Mouse (Mus musculus) hindbrain, postnatal 0 days (tissue): ENCODE data around the gene Atxn2. TPM values are rescaled to one million over a fixed set of nuclear protein-coding genes. Genes with fewer than 3 reads are reported as not detected.

Source experiments
- ATAC-seq: fragments of 200-750 bp; cut with Nextera tagmentation; 2 replicates; pipeline ENCODE4 v1.8.0; 2017; ENCODE audit warnings: mild to moderate bottlenecking, moderate TSS enrichment, moderate library complexity
- DNase-seq: peaks from one replicate; pipeline ENCODE4 v3.0.0-alpha.2; 2015; ENCODE audit warnings: low spot score
- H3K27ac ChIP-seq: fragments of 300-500 bp; sonication (generic); 2 replicates; pipeline ENCODE4 v1.5.1; 2014; ENCODE audit warnings: mild to moderate bottlenecking
- H3K27me3 ChIP-seq: fragments of 300-500 bp; sonication (generic); 2 replicates; pipeline ENCODE4 v1.6.1; 2014; ENCODE audit warnings: low read length, mixed read lengths; ENCODE audit not compliant: insufficient read depth
- H3K36me3 ChIP-seq: fragments of 300-500 bp; sonication (generic); 2 replicates; pipeline ENCODE4 v1.6.1; 2014; ENCODE audit warnings: low read length, mixed read lengths; ENCODE audit not compliant: insufficient read depth
- H3K4me1 ChIP-seq: fragments of 300-500 bp; sonication (generic); 2 replicates; pipeline ENCODE4 v1.6.1; 2014; ENCODE audit warnings: antibody characterized with exemption, low read length, mixed read lengths; ENCODE audit not compliant: insufficient read depth
- H3K4me2 ChIP-seq: fragments of 300-500 bp; sonication (generic); 2 replicates; pipeline ENCODE4 v1.6.1; 2014; ENCODE audit warnings: low read depth, mild to moderate bottlenecking, low read length, moderate library complexity, mixed read lengths
- H3K4me3 ChIP-seq: fragments of 300-500 bp; sonication (generic); 2 replicates; pipeline ENCODE4 v1.5.1; 2014; ENCODE audit warnings: low read length
- H3K9ac ChIP-seq: fragments of 300-500 bp; sonication (generic); replicated peaks from 2 replicates; pipeline ENCODE4 v1.6.1; 2014; ENCODE audit warnings: mild to moderate bottlenecking, low read length, moderate library complexity, mixed read lengths
- H3K9me3 ChIP-seq: fragments of 300-500 bp; sonication (generic); 2 replicates; pipeline ENCODE4 v1.6.1; 2016; ENCODE audit warnings: low read length, mixed read lengths
- CTCF ChIP-seq: IDR thresholded peaks from 2 replicates; pipeline ENCODE4 v1.5.1; 2016; ENCODE audit warnings: antibody characterized with exemption, control low read depth, low read depth
- WGBS: fragments of 180-500 bp; shearing (Covaris S2); extraction: QIAGEN DNeasy Blood & Tissue Kit; methylation state at CpG from one replicate; pipeline ENCODE4 v1.1.7; 2014; 5-methylcytosine and 5-hydroxymethylcytosine counted together
- polyA plus RNA-seq: library from polyadenylated mRNA; unstranded; fragments of >200 nt; fragmentation: Nextera tagmentation; extraction: Ambion mirVana; gene quantifications from 2 replicates; pipeline ENCODE4 v1.2.1, GENCODE M21; 2015
- total RNA-seq: library from RNA; depleted of rRNA; stranded (reverse); fragments of >200 nt; gene quantifications from 2 replicates; pipeline ENCODE4 v1.2.3, GENCODE M21; 2014

Atxn2 gene
- total and polyA plus RNA-seq, 2 experiments from 2014 or later = 83.5 to 118 TPM

GRCm38 (mm10) chr5:121759921-121760320 lies 48.8 kb downstream of the Atxn2 start:
- no peak overlapping the region for H3K27ac ChIP-seq
- TF ChIP-seq CTCF = no peak
- H3K9ac ChIP-seq = no peak overlapping the region
- WGBS = 80% methylated on average over 4 of the region's 4 CpGs
- ATAC-seq (no peak), DNase-seq (no peak)
- no peaks in the 10 kb centered on the region for H3K9me3 ChIP-seq
- no peak overlapping the region for H3K4me2 ChIP-seq
- no peaks in the 10 kb centered on the region for H3K4me1 ChIP-seq
- H3K4me3 ChIP-seq = no peak overlapping the region
- no peaks in the 10 kb centered on the region for H3K27me3 ChIP-seq
- H3K36me3 ChIP-seq = peaks cover 8% of the 10 kb centered on the region; the same call in 1 of the 2 replicates

DNA sequence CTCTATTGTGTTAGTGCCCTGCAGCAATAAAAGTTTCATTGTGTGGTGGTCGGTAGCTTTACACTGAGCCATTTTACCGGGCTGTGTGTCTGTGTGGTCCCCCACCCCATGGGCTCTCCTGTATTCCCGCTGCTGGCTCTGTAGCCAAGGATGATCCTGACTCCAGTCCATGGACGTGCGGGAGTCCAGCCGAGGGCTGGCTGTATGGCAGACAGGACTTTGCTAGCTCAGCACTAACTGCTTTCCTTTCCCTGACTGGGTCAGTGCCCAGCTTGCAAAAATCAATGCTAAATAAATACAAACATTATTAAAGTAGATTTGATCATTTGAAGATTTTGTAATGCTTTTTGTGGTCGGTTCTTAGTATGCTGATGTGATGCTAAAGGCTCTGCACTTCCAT lies 50.3 kb downstream of the Atxn2 start:
- H3K4me2 ChIP-seq = no peak overlapping the region
- no peaks in the 10 kb centered on the region for H3K9me3 ChIP-seq
- H3K27ac ChIP-seq = no peak overlapping the region
- WGBS = 48% methylated on average over 7 of the region's 7 CpGs
- no peak for TF ChIP-seq CTCF
- no peaks in the 10 kb centered on the region for H3K4me1 ChIP-seq
- no peak for DNase-seq
- ATAC-seq = no peak
- H3K27me3 ChIP-seq = no peaks in the 10 kb centered on the region
- H3K9ac ChIP-seq = no peak overlapping the region
- peaks cover 8% of the 10 kb centered on the region; the same call in 1 of the 2 replicates for H3K36me3 ChIP-seq
- H3K4me3 ChIP-seq = no peak overlapping the region

- WGBS = 95% methylated on average over 6 of the region's 6 CpGs
- ATAC-seq = no peak
- Histone ChIP-seq H3K9ac (no peak overlapping the region), H3K27ac (no peak overlapping the region), H3K4me1 (no peaks in the 10 kb centered on the region), H3K9me3 (no peaks in the 10 kb centered on the region), H3K4me2 (no peak overlapping the region), H3K4me3 (no peak overlapping the region), H3K27me3 (no peaks in the 10 kb centered on the region), H3K36me3 (peaks cover 8% of the 10 kb centered on the region; the same call in 1 of the 2 replicates)
- TF ChIP-seq CTCF = no peak
- no peak for DNase-seq
Measured at GRCm38 (mm10) chr5:121762949-121763348, 51.8 kb downstream of the Atxn2 start.

GRCm38 (mm10) chr5:121765020-121765419 lies 53.9 kb downstream of the Atxn2 start:
- H3K4me3 ChIP-seq = no peak overlapping the region
- no peak for DNase-seq
- H3K9me3 ChIP-seq = no peaks in the 10 kb centered on the region
- H3K36me3 ChIP-seq = peaks cover 4% of the 10 kb centered on the region; the same call in 1 of the 2 replicates
- H3K4me2 ChIP-seq = no peak overlapping the region
- 66% methylated on average over 2 of the region's 2 CpGs for WGBS
- no peak overlapping the region for H3K9ac ChIP-seq
- no peaks in the 10 kb centered on the region for H3K27me3 ChIP-seq
- TF ChIP-seq CTCF = no peak
- no peaks in the 10 kb centered on the region; the same call in 1 of the 2 replicates for H3K4me1 ChIP-seq
- no peak for ATAC-seq
- H3K27ac ChIP-seq = no peak overlapping the region

- DNase-seq = peak; percentile 26
- no peak for ATAC-seq
- Histone ChIP-seq H3K27ac (no peak overlapping the region), H3K4me3 (no peak overlapping the region), H3K36me3 (no peaks in the 10 kb centered on the region; the same call in 1 of the 2 replicates), H3K9me3 (no peaks in the 10 kb centered on the region), H3K27me3 (no peaks in the 10 kb centered on the region), H3K4me2 (no peak overlapping the region), H3K4me1 (no peaks in the 10 kb centered on the region; the same call in 1 of the 2 replicates), H3K9ac (no peak overlapping the region)
- 80% methylated on average over 4 of the region's 4 CpGs for WGBS
- peak; percentile 23; the same call in 1 of the 2 replicates for TF ChIP-seq CTCF
Measured at GRCm38 (mm10) chr5:121766038-121766773, 55.1 kb downstream of the Atxn2 start.

DNA sequence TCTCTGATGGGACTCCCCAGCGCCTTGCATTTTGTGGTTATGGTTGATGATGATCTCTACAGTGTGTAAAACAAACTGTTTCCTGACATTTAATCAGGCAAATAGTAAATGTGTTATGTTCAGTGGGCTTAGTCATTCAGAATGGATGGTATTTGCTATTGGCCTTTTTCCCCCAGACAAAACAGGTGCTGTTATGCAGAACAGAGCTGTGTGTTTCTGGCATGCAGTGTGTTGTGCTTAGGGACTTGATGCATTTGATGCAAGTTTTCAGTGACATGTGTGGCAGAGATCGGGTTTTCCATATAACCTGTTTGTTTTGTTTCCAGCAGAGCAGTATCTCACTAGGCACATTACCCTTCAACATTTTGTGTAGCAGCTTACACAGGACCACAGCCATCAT lies 56.4 kb downstream of the Atxn2 start:
- Histone ChIP-seq H3K4me1 (no peaks in the 10 kb centered on the region; the same call in 1 of the 2 replicates), H3K27ac (no peak overlapping the region), H3K36me3 (peaks cover 6% of the 10 kb centered on the region), H3K4me2 (no peak overlapping the region), H3K4me3 (no peak overlapping the region), H3K9ac (no peak overlapping the region), H3K9me3 (no peaks in the 10 kb centered on the region), H3K27me3 (no peaks in the 10 kb centered on the region)
- DNase-seq (no peak), ATAC-seq (no peak)
- no peak for TF ChIP-seq CTCF
- WGBS = 74% methylated on average over 2 of the region's 2 CpGs

GRCm38 (mm10) chr5:121769827-121770226 lies 58.7 kb downstream of the Atxn2 start:
- Histone ChIP-seq H3K9ac (no peak overlapping the region), H3K4me2 (no peak overlapping the region), H3K4me1 (no peaks in the 10 kb centered on the region; the same call in 1 of the 2 replicates), H3K27me3 (no peaks in the 10 kb centered on the region), H3K4me3 (no peak overlapping the region), H3K36me3 (peaks cover 18% of the 10 kb centered on the region), H3K27ac (no peak overlapping the region), H3K9me3 (no peaks in the 10 kb centered on the region)
- ATAC-seq (no peak), DNase-seq (no peak)
- WGBS = 59% methylated on average over 7 of the region's 7 CpGs
- no peak for TF ChIP-seq CTCF
